Mouse (Mus musculus): Measurements from ENCODE around the gene Rhoa.
"Not testable (repeated sequence)": the region's sequence is repeated elsewhere in the genome, so short reads cannot be mapped to it uniquely, and the experiment has no call there.

Rhoa gene

GRCm38 (mm10) chr9:108287526-108288238, 18.2 kb upstream of the Rhoa start:
- in situ Hi-C loops (cut with MboI, MseI) = not testable (repeated sequence)

GRCm38 (mm10) chr9:108289347-108289746, 16.6 kb upstream of the Rhoa start:
- in situ Hi-C loops (cut with MboI, MseI) = no loop called here

GRCm38 (mm10) chr9:108290016-108290750, 15.7 kb upstream of the Rhoa start, which contains the start of gene Nicn1:
Gene Nicn1 (plus strand): TSS chr9:108290429.
- in situ Hi-C loops (cut with MboI, MseI) = no loop called here

- in situ Hi-C loops (cut with MboI, MseI) = no loop called here
Measured at GRCm38 (mm10) chr9:108290773-108291172, 15.2 kb upstream of the Rhoa start.

- in situ Hi-C loops (cut with MboI, MseI) = no loop called here
Measured at GRCm38 (mm10) chr9:108296453-108297355, 9.2 kb upstream of the Rhoa start, which contains the start of gene Amt. Gene Amt (plus strand): TSS chr9:108296853.

- in situ Hi-C loops (cut with MboI, MseI) = loop anchor here (25.0 kb wide), 1 partner anchor 990 kb away; no protein-coding TSS in a partner anchor
Measured at GRCm38 (mm10) chr9:108301853-108302252, 4.1 kb upstream of the Rhoa start.

- in situ Hi-C loops (cut with MboI, MseI) = loop anchor here (5.0 to 25.0 kb wide), 2 partner anchors 38 to 992 kb away; no protein-coding TSS in a partner anchor
Measured at GRCm38 (mm10) chr9:108304716-108305115, 1.2 kb upstream of the Rhoa start.

GRCm38 (mm10) chr9:108305170-108305569, 759 bp upstream of the Rhoa start:
- in situ Hi-C loops (cut with MboI, MseI) = loop anchor here (5.0 to 25.0 kb wide), 2 partner anchors 37 to 993 kb away; no protein-coding TSS in a partner anchor

GRCm38 (mm10) chr9:108306571-108306980, 647 bp downstream of the Rhoa start:
- in situ Hi-C loops (cut with MboI, MseI) = loop anchor here (5.0 to 25.0 kb wide), 2 partner anchors 36 to 994 kb away; no protein-coding TSS in a partner anchor

- in situ Hi-C loops (cut with MboI, MseI) = loop anchor here (5.0 to 25.0 kb wide), 2 partner anchors 35 to 995 kb away; no protein-coding TSS in a partner anchor
Measured at GRCm38 (mm10) chr9:108307021-108307807, 1.3 kb downstream of the Rhoa start.

- in situ Hi-C loops (cut with MboI, MseI) = loop anchor here (5.0 to 25.0 kb wide), 2 partner anchors 34 to 996 kb away; no protein-coding TSS in a partner anchor
Measured at GRCm38 (mm10) chr9:108308141-108308540, 2.2 kb downstream of the Rhoa start.

- in situ Hi-C loops (cut with MboI, MseI) = loop anchor here (25.0 kb wide), 1 partner anchor 1005 kb away; no protein-coding TSS in a partner anchor
Measured at GRCm38 (mm10) chr9:108317572-108317971, 11.6 kb downstream of the Rhoa start.

- in situ Hi-C loops (cut with MboI, MseI) = loop anchor here (25.0 kb wide), 1 partner anchor 1006 kb away; no protein-coding TSS in a partner anchor
Measured at GRCm38 (mm10) chr9:108318462-108318861, 12.5 kb downstream of the Rhoa start.

GRCm38 (mm10) chr9:108322054-108322453, 16.1 kb downstream of the Rhoa start:
- in situ Hi-C loops (cut with MboI, MseI) = loop anchor here (25.0 kb wide), 1 partner anchor 1010 kb away; no protein-coding TSS in a partner anchor

- in situ Hi-C loops (cut with MboI, MseI) = loop anchor here (25.0 kb wide), 1 partner anchor 1012 kb away; no protein-coding TSS in a partner anchor
Measured at GRCm38 (mm10) chr9:108324784-108325183, 18.9 kb downstream of the Rhoa start.

GRCm38 (mm10) chr9:108325811-108326210, 19.9 kb downstream of the Rhoa start:
- in situ Hi-C loops (cut with MboI, MseI) = no loop called here

GRCm38 (mm10) chr9:108337848-108338550, 32.1 kb downstream of the Rhoa start:
- in situ Hi-C loops (cut with MboI, MseI) = no loop called here

- in situ Hi-C loops (cut with MboI, MseI) = no loop called here
Measured at GRCm38 (mm10) chr9:108338551-108338885, 32.6 kb downstream of the Rhoa start.

All from regulatory T cell (primary cell).